Mouse (Mus musculus): ENCODE measurements around the gene Axin1. TPM values are rescaled to one million over a fixed set of nuclear protein-coding genes. Genes with fewer than 3 reads are reported as not detected.
"Not testable (repeated sequence)": the region's sequence is repeated elsewhere in the genome, so short reads cannot be mapped to it uniquely, and the experiment has no call there.

Axin1 gene
- total and polyA plus RNA-seq, 3 experiments = 27.8 to 38.8 (median 28.5) TPM

DNA sequence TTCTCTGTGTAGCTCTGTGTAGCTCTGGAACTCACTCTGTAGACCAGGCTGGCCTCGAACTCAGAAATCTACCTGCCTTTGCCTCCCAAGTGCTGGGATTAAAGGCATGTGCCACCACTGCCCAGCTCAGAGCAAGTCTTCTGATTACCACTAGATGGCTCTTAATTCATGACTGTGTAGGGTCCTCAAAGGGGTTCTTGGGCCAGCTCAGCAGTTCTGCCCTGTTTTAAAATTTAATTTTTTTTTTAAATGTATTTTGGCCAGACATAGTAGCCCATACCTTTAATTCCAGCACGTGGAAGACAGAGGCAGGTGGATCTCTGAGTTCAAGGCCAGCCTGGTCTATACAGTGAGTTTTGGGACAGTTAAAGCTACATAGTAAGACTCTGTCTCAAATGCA is 36.8 kb downstream of the Axin1 start:
- DNase-seq (ENCODE audit: extremely low read depth); H3K27ac ChIP-seq (ENCODE audit: insufficient read depth, low read depth); H3K27me3 ChIP-seq (replicated peaks); H3K4me3 ChIP-seq (replicated peaks in 1 of 3; ENCODE audit: low read depth in 2 of 3, low read length in 2 of 3, poor library complexity in 1 of 3); H3K4me1 ChIP-seq (ENCODE audit: control insufficient read depth in 1 of 2, insufficient read depth in 2 of 2); dilution Hi-C loops (cut with MboI; ENCODE audit: extremely low pct_ligation_motif_present, extremely low pct_unique_long_range_greater_than_20kb, low sequenced_read_pairs); in situ Hi-C loops (cut with MboI; ENCODE audit: low pct_ligation_motif_present, low pct_unique_long_range_greater_than_20kb, low sequenced_read_pairs); H3K9me3 ChIP-seq (replicated peaks; ENCODE audit: low read length); H3K79me2 ChIP-seq (replicated peaks; ENCODE audit: control insufficient read depth, extremely low read depth, insufficient read depth, poor library complexity, severe bottlenecking); H3K4me2 ChIP-seq (ENCODE audit: insufficient read depth, low read depth, poor library complexity, severe bottlenecking); H3K9ac ChIP-seq (ENCODE audit: insufficient read depth, low read depth): not testable (repeated sequence)
- TF ChIP-seq SMC3 (IDR thresholded peaks at IDR 0.05; ENCODE audit: low read depth, low read length) = peak; percentile 2; the same call in 1 of the 2 replicates
- peak in 1 of 2 experiments; percentile 28; a peak in 2 of 4 replicates for TF ChIP-seq CTCF (conservative IDR thresholded peaks at IDR 0.05 in 1 of 2, IDR thresholded peaks at IDR 0.05 in 1 of 2; ENCODE audit: low read depth in 2 of 2, low read length in 2 of 2)
- H3K36me3 ChIP-seq (replicated peaks in 1 of 2; ENCODE audit: control insufficient read depth in 1 of 2, insufficient read depth in 1 of 2, low read length in 1 of 2) = peaks cover 11 to 67% of the 10 kb centered on the region in 2 experiments

DNA sequence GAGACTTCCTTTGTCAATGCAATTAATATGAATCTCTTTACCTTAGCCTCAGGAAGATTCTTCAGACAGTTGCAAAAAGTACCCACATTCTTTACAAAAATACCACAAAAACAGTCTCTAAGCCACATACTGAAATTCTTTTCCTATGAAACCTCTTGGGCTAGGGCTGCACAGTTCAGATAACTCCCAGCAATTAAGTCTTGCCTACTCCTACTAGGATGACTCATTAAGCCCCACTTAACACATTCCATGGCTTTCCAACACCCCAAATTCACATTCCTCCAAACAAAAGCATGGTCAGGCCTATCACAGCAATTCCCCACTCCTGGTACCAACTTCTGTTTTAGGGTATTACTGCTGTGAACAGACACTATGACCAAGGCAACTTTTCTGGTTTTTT is 40.1 kb downstream of the Axin1 start:
- no peak for DNase-seq (ENCODE audit: extremely low read depth)
- Histone ChIP-seq H3K4me3 (replicated peaks in 1 of 3; ENCODE audit: low read depth in 2 of 3, low read length in 2 of 3, poor library complexity in 1 of 3) (no peak overlapping the region), H3K27me3 (replicated peaks) (no peaks in the 10 kb centered on the region), H3K79me2 (replicated peaks; ENCODE audit: control insufficient read depth, extremely low read depth, insufficient read depth, poor library complexity, severe bottlenecking) (peaks cover 3% of the 10 kb centered on the region; the same call in 1 of the 2 replicates), H3K27ac (ENCODE audit: insufficient read depth, low read depth) (no peak overlapping the region), H3K4me1 (ENCODE audit: control insufficient read depth in 1 of 2, insufficient read depth in 2 of 2) (no peaks in the 10 kb centered on the region), H3K9me3 (replicated peaks; ENCODE audit: low read length) (no peaks in the 10 kb centered on the region), H3K36me3 (replicated peaks in 1 of 2; ENCODE audit: control insufficient read depth in 1 of 2, insufficient read depth in 1 of 2, low read length in 1 of 2) (peaks cover 24 to 76% of the 10 kb centered on the region in 2 experiments), H3K4me2 (ENCODE audit: insufficient read depth, low read depth, poor library complexity, severe bottlenecking) (no peak overlapping the region), H3K9ac (ENCODE audit: insufficient read depth, low read depth) (no peak overlapping the region)
- dilution Hi-C loops (cut with MboI; ENCODE audit: extremely low pct_ligation_motif_present, extremely low pct_unique_long_range_greater_than_20kb, low sequenced_read_pairs) (no loop called here), in situ Hi-C loops (cut with MboI; ENCODE audit: low pct_ligation_motif_present, low pct_unique_long_range_greater_than_20kb, low sequenced_read_pairs) (no loop called here)
- TF ChIP-seq RCOR1 (conservative IDR thresholded peaks at IDR 0.05; ENCODE audit: low read depth, low read length) = no peak
- TF ChIP-seq GABPA (IDR thresholded peaks at IDR 0.05; ENCODE audit: insufficient replicate concordance, low read depth, low read length) = no peak
- TF ChIP-seq NELFE (IDR thresholded peaks at IDR 0.05; ENCODE audit: low read depth, low read length) = no peak
- TF ChIP-seq ZMIZ1 (IDR thresholded peaks at IDR 0.05; ENCODE audit: low read depth, low read length) = no peak
- TF ChIP-seq SIN3A (IDR thresholded peaks at IDR 0.05; ENCODE audit: low read length) = no peak
- no peak for TF ChIP-seq PAX5 (IDR thresholded peaks at IDR 0.05; ENCODE audit: low read length)
- no peak for TF ChIP-seq BHLHE40 (IDR thresholded peaks at IDR 0.05; ENCODE audit: low read depth, low read length)
- no peak for TF ChIP-seq IRF4 (IDR thresholded peaks at IDR 0.05; ENCODE audit: low read depth, low read length)
- no peak for TF ChIP-seq TBP (conservative IDR thresholded peaks at IDR 0.05; ENCODE audit: low read depth, low read length)
- no peak for TF ChIP-seq KAT2A (IDR thresholded peaks at IDR 0.05; ENCODE audit: insufficient replicate concordance, low read length)
- no peak for TF ChIP-seq POLR2A (IDR thresholded peaks at IDR 0.05; ENCODE audit: low read depth, low read length)
- TF ChIP-seq SMC3 (IDR thresholded peaks at IDR 0.05; ENCODE audit: low read depth, low read length) = no peak
- TF ChIP-seq CHD2 (IDR thresholded peaks at IDR 0.05; ENCODE audit: low read length) = no peak
- no peak for TF ChIP-seq E2F4 (IDR thresholded peaks at IDR 0.05; ENCODE audit: insufficient replicate concordance, low read depth, low read length)
- no peak for TF ChIP-seq ZC3H11A (IDR thresholded peaks at IDR 0.05; ENCODE audit: low read depth, low read length)
- TF ChIP-seq MYC (IDR thresholded peaks at IDR 0.05; ENCODE audit: low read depth, low read length) = no peak
- TF ChIP-seq NRF1 (IDR thresholded peaks at IDR 0.05; ENCODE audit: low read depth, low read length) = no peak
- TF ChIP-seq RAD21 (IDR thresholded peaks at IDR 0.05; ENCODE audit: low read depth, low read length) = no peak

Measured in CH12.LX (cell line).